Mouse (Mus musculus) layer of hippocampus, adult 8-10 months (tissue): Measurements from ENCODE around the gene Blvra. TPM values are rescaled to one million over a fixed set of nuclear protein-coding genes. Genes with fewer than 3 reads are reported as not detected.
"Not testable (repeated sequence)": the region's sequence is repeated elsewhere in the genome, so short reads cannot be mapped to it uniquely, and the experiment has no call there.

Experiments used
- DNase-seq, 2 experiments: peaks; one replicate each; pipeline ENCODE4 v3.0.0; 2022; ENCODE audit warnings: low spot score in 2 of 2
- total RNA-seq, 4 experiments: library from RNA; stranded (reverse); gene quantifications; 2 replicates each; pipeline ENCODE4 v1.2.4; 2022

Gene Blvra
- total RNA-seq: 10 to 100 TPM; 18.2 to 23.3 (median 22.8) TPM

GRCm38 (mm10) chr2:127070435-127070841 lies at the start of gene Blvra:
TSS of gene Blvra (plus strand) at chr2:127070665.
- DNase-seq: peak; percentile 81 to 85

- DNase-seq: peak; percentile 34 to 49
Measured at GRCm38 (mm10) chr2:127035006-127035605, 35.4 kb upstream of the Blvra start.

GRCm38 (mm10) chr2:127037299-127037698 lies 33.2 kb upstream of the Blvra start:
- DNase-seq: no peak

DNA sequence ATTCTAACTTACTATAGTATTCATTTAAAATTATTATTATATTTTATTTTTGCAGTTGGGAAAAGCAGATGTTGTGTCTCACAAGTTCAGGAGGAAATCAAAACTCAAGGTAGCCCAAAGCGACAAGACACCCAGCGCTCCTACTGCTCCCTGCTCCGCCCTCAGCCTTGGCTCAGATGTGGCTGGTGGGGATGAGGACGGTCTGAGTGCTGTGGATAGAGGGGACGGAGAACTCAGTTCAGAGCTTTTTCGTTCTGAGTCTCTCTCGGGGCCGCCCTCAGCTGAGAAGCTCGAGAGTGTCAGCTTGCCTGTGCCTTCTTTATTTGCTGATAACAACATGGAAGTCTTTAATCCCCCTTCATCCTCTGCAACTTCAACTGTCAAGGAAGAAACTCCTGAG lies 9.0 kb upstream of the Blvra start:
- no peak for DNase-seq

DNA sequence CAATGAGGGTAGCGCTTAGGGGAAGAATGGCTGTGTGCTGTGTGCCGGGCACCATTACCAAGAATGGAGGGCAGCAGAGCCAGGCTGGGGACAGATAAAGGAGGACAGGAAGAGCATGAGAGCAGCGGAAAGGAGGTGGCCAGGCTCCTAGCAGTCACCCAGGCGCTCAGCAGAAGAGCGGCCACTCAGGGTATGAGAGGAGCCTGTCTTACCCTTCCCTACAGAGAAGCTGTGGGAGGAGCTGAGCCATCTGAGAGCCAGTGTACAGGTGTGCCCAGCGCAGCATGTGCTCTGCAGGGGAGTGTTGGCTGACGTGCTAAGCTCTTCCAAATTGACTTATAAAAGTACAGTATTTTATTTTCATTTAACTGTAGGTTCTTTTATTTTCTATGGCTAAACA lies 1.7 kb upstream of the Blvra start:
- DNase-seq: no peak

DNA sequence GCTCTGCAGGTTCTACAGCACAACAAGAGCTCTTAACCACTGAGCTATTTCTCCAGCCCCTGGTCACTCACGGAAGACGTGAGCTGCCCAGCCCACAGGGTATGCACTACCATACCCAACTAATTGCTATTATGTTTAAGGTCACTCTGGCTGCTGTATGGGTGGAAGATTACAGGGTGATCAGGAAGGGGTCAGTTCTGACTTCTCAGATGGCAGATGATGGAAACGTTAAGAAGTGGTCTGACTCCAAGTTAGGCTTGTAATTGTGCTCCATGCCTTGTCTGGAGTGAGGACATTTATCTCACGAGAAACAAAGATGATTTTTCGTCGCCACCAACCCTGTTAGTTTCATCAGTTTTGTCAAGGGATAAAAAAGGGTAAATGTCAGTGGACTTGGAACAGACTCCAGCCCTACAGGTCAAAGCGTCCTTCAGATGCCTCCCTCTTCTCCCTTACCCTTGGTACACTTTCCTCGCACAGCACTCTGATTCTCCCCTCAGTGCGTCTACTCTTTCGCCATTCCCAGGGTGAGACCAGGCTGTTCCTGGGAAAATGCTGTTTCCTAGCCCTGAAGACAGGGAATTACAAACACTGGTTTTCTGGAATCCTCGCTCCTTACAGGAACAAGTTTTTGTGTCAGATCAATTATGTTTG lies 557 bp upstream of the Blvra start:
- DNase-seq: no peak

DNA sequence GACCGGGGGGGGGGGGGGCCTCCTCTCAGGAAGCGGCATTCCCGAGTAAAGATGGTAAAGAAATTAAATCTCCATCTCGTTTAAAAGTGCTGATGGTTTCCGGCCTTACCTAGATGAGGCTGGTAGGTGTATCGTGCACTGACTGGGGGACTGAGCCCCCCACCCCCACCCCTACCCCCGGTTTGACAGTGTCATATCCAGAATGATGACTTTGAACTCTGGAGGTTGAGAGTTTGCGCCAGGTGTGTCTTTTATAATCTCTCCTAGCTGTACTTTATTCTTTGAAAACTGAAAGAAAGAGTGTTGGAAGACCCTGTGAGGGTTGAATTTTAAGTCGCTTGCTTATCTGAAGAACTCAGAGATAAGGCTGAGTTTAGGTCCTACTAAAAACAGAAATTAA lies 414 bp downstream of the Blvra start:
- no peak for DNase-seq

- DNase-seq: no peak
Measured at GRCm38 (mm10) chr2:127074116-127074515, 3.7 kb downstream of the Blvra start.

- no peak for DNase-seq
Measured at GRCm38 (mm10) chr2:127077611-127078010, 7.1 kb downstream of the Blvra start.

DNA sequence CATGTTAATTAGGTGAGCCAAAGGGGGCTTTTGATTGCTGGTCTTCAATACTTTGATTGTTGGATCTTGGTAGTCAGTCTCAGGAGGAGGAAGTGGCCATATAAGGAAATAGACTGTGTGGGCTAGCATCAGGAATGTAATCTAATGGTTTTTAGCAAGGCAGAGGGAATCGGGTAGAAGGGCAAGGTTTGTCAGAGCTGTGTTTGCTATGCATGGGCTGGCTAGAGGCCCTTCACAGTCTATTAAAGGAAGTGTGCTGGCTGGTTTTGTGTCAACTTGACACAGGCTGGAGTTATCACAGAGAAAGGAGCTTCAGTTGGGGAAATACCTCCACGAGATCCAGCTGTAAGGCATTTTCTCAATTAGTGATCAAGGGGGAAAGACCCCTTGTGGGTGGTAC lies 8.6 kb downstream of the Blvra start:
- not testable (repeated sequence) for DNase-seq

GRCm38 (mm10) chr2:127079881-127080590 lies 9.6 kb downstream of the Blvra start:
- DNase-seq: no peak

DNA sequence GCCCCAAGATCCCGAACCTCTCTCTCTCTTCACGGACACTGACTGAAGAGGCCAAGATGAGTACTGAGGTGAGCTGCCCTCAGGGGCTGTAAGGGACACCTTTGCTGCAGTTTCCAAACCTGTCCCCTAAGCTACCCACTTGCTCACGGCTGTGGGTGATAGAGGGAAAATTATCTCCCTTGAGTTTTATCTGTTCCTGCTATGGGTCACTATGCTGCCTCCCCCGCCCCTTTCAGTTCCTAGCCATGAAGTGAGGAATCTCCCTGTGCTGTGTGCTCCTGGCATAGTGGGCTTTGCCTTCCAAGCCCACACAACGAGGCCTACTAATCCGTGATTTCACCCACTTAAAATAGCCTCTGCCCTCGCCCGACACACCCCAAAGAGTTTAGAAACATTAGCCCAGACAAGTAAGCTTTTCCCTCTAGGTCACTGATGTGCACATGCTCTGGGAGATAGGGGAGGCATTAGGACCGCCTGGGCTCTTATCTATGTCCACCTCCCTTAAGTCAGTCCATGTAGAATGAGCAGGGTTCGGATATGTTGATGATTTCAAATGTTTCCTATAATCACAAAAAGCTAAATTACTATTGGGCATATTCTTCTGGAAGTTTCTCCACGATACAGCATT lies 10.2 kb downstream of the Blvra start:
- DNase-seq: no peak

DNA sequence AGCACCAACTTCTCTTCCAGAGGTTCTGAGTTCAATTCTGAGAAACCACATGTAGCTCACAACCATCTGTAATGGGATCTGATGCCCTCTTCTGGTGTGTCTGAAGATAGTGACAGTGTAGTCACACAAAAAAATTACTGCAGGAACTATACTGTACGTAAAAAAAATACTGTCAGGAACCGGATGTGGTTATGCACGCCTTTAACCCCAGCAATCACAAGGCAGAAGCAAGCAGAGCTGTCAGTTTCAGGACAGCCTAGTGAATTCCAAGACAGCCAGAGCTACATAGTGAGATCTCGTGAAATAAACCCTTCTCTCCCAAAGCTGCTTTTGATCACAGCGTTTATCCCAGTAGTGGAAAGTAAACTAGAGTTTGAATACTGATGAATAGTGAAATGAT lies 15.8 kb downstream of the Blvra start:
- no peak for DNase-seq

- DNase-seq: not testable (repeated sequence)
Measured at GRCm38 (mm10) chr2:127090151-127090550, 19.7 kb downstream of the Blvra start.

GRCm38 (mm10) chr2:127092000-127092399 lies 21.5 kb downstream of the Blvra start:
- DNase-seq: no peak

GRCm38 (mm10) chr2:127108986-127109385 lies 38.5 kb downstream of the Blvra start:
- no peak for DNase-seq

- DNase-seq: no peak
Measured at GRCm38 (mm10) chr2:127121591-127122235, 51.2 kb downstream of the Blvra start.

GRCm38 (mm10) chr2:127128926-127129325 lies 58.5 kb downstream of the Blvra start:
- no peak for DNase-seq

GRCm38 (mm10) chr2:127131353-127131752 lies 60.9 kb downstream of the Blvra start:
- DNase-seq: no peak

- peak; percentile 64 to 86 for DNase-seq
Measured at GRCm38 (mm10) chr2:127133621-127134461, 63.4 kb downstream of the Blvra start, which contains the start of gene Ncaph. TSS of gene Ncaph (minus strand) at chr2:127133954.

GRCm38 (mm10) chr2:127135255-127135654 lies 64.8 kb downstream of the Blvra start:
- not testable (repeated sequence) for DNase-seq
